In the genomic region with DNA sequence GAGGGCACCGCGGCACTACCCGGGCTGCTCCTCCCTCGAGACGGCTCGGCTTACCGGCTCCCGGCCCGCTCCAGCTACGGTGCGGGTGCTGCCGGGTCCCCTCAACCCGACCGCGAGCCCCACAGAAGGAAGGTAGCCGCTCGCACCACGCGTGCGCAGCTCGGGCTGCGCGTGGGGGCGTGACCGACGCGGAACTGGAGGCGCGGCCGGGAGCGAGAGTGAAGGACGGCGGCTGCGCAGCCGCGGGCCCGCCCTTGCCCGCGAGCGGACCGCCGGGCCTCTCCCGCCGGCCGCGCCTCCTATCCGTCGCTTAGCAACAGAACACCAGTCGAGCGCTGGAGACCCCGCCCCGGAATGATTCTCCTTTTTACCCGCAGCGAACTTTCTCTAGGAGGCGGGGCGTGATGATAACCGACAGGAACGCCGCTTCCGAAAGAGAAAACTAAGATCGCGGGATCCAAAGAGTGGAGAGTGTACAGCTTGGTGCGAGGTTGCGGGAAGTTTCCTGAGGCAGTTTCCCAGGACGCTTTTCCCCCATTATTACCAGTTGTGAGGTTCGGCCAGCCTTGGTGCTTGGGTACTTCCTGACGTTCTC, we compare ENCODE assay signal across 8 mouse cellular contexts. TPM values are rescaled to one million over a fixed set of nuclear protein-coding genes. Genes with fewer than 3 reads are reported as not detected.
A peak's percentile ranks its signal among the peaks of the same experiment; 100 is the strongest.
DNase-seq lines count a peak whose midpoint lies in the region; ATAC-seq and TF ChIP-seq lines count a peak whose summit lies in the region.

A gene (minus strand): TSS at position 144 of the 595 bp plus-strand sequence.

- TF ChIP-seq POLR2A in ES-Bruce4 (IDR thresholded peaks at IDR 0.05; ENCODE audit: insufficient read depth, low read length), result no peak
- TF ChIP-seq POLR2A in lung, adult 2 months (IDR thresholded peaks at IDR 0.05; ENCODE audit: borderline replicate concordance, extremely low read depth, low read depth, low read length), result peak; percentile 61; the same call in 1 of the 2 replicates

- TF ChIP-seq CTCF in ES-Bruce4 (IDR thresholded peaks at IDR 0.05; ENCODE audit: low read depth, low read length), result no peak
- TF ChIP-seq CTCF in lung, adult 2 months (IDR thresholded peaks at IDR 0.05; ENCODE audit: insufficient read depth, low read length), result no peak

- H3K9ac ChIP-seq in ES-Bruce4 (ENCODE audit: low read depth, poor library complexity, severe bottlenecking), result peak within 1 kb of the TSS; percentile 81
- H3K9ac ChIP-seq in forebrain, embryonic 14.5 days (ENCODE audit: low read length), result peak within 1 kb of the TSS; percentile 69

- H3K36me3 ChIP-seq in ES-Bruce4 (ENCODE audit: control insufficient read depth, insufficient read depth, low read length, poor library complexity, severe bottlenecking), result no peaks in the 10 kb centered on the region
- H3K36me3 ChIP-seq in forebrain, embryonic 14.5 days (ENCODE audit: control insufficient read depth, insufficient read depth, low read length), result no peaks in the 10 kb centered on the region

- 0 out of 2 replicates have a peak, but pooled peaks cover 2% of the 10 kb centered on the region for H3K27me3 ChIP-seq in ES-Bruce4 (ENCODE audit: control insufficient read depth, insufficient read depth, low read length, poor library complexity, severe bottlenecking)
- H3K27me3 ChIP-seq in forebrain, embryonic 14.5 days (replicated peaks; ENCODE audit: control insufficient read depth, insufficient read depth, low read length), result 0 out of 2 replicates have a peak, but pooled peaks cover 3% of the 10 kb centered on the region

- TF ChIP-seq EP300 in ES-Bruce4 (IDR thresholded peaks at IDR 0.05; ENCODE audit: insufficient read depth, low read depth, low read length), result no peak

- intact Hi-C loops in heart, postnatal 25 days (cut with DNase I), result loop anchor here (10.0 kb wide), 1 partner anchor 786 kb away; no protein-coding TSS in a partner anchor

- DNase-seq in forebrain, embryonic 14.5 days (ENCODE audit: low spot score), result peak; percentile 96
- DNase-seq in heart, postnatal 25 days (ENCODE audit: low spot score), result peak; percentile 84
- DNase-seq in layer of hippocampus, adult 18-20 months (ENCODE audit: low spot score in 2 of 2), result peak; percentile 84 to 90
- DNase-seq in lung, adult 2 months, result peak; percentile 87
- peak; percentile 87 to 94 for DNase-seq in thymus, adult 18-20 months

- H3K9me3 ChIP-seq in ES-Bruce4 (replicated peaks; ENCODE audit: control insufficient read depth, insufficient read depth, low read length, poor library complexity, severe bottlenecking), result no peaks in the 10 kb centered on the region
- H3K9me3 ChIP-seq in forebrain, embryonic 14.5 days (replicated peaks; ENCODE audit: control insufficient read depth, low read length), result no peaks in the 10 kb centered on the region

- peak within 1 kb of the TSS; percentile 97 for H3K4me2 ChIP-seq in forebrain, embryonic 14.5 days (ENCODE audit: low read length)

- under 1% methylated on average over 65 of the region's 67 CpGs for WGBS in forebrain, embryonic 14.5 days
- WGBS in lung, adult 2 months, result under 1% methylated on average over 67 of the region's 67 CpGs

- peak; percentile 96 for ATAC-seq in cerebellum, adult (ENCODE audit: insufficient number of reproducible peaks, low FRiP score, low TSS enrichment)
- ATAC-seq in forebrain, embryonic 14.5 days, result peak; percentile 99
- ATAC-seq in neutrophil, adult 5-6 weeks (ENCODE audit: extremely low read depth, insufficient number of reproducible peaks, low FRiP score, poor library complexity, severe bottlenecking), result peak; percentile 95

- H3K27ac ChIP-seq in ES-Bruce4 (ENCODE audit: insufficient read depth, low read length), result no peak within 1 kb of the TSS
- H3K27ac ChIP-seq in forebrain, embryonic 14.5 days (ENCODE audit: low read depth, low read length), result no peak within 1 kb of the TSS

- H3K4me3 ChIP-seq in ES-Bruce4 (ENCODE audit: low read depth, low read length), result peak within 1 kb of the TSS; percentile 80
- H3K4me3 ChIP-seq in forebrain, embryonic 14.5 days (ENCODE audit: low read depth, low read length), result peak within 1 kb of the TSS; percentile 66
- peak within 1 kb of the TSS; percentile 94 for H3K4me3 ChIP-seq in lung, adult 2 months (replicated peaks; ENCODE audit: extremely low read depth, low read depth, low read length)

- no peaks in the 10 kb centered on the region for H3K4me1 ChIP-seq in ES-Bruce4 (ENCODE audit: control insufficient read depth, insufficient read depth, low read length)
- peaks cover 5% of the 10 kb centered on the region; the same call in 1 of the 2 replicates for H3K4me1 ChIP-seq in forebrain, embryonic 14.5 days (ENCODE audit: control insufficient read depth, insufficient read depth, low read length)
- peaks cover 5% of the 10 kb centered on the region; the same call in 1 of the 2 replicates for H3K4me1 ChIP-seq in lung, adult 2 months (ENCODE audit: control insufficient read depth, insufficient read depth, low read length)

RNA-seq across cellular contexts. Expression of the gene that starts here (rescaled TPM):
- 35.9 and 42.2 TPM in 2 replicates for polyA plus RNA-seq in ES-Bruce4 (2011; ENCODE audit: insufficient read depth, insufficient read length, low read depth, missing spikeins)
- polyA plus RNA-seq in forebrain, embryonic 14.5 days (2014; fragmentation: Nextera tagmentation; extraction: Ambion mirVana), result 7.0 and 8.6 TPM in 2 replicates
- 10 to 100 TPM; 30.8 to 31.5 TPM for total RNA-seq in heart, postnatal 25 days (2021)
- 10 to 100 TPM; 65.5 to 75.3 TPM for total RNA-seq in layer of hippocampus, adult 18-20 months (2021)
- 1.8 and 4.1 TPM in 2 replicates for polyA plus RNA-seq in lung, adult 2 months (2012; rRNA removed)
- 100 and 111 TPM in 2 replicates for total RNA-seq in neutrophil, adult 5-6 weeks (2017)
